Mouse (Mus musculus): ENCODE measurements around the gene Zfp365. TPM values are rescaled to one million over a fixed set of nuclear protein-coding genes. Genes with fewer than 3 reads are reported as not detected.
A peak's percentile ranks its signal among the peaks of the same experiment; 100 is the strongest.

The Zfp365 gene
- polyA plus RNA-seq, 1 experiment from 2014 or later = 0.77 TPM

DNA sequence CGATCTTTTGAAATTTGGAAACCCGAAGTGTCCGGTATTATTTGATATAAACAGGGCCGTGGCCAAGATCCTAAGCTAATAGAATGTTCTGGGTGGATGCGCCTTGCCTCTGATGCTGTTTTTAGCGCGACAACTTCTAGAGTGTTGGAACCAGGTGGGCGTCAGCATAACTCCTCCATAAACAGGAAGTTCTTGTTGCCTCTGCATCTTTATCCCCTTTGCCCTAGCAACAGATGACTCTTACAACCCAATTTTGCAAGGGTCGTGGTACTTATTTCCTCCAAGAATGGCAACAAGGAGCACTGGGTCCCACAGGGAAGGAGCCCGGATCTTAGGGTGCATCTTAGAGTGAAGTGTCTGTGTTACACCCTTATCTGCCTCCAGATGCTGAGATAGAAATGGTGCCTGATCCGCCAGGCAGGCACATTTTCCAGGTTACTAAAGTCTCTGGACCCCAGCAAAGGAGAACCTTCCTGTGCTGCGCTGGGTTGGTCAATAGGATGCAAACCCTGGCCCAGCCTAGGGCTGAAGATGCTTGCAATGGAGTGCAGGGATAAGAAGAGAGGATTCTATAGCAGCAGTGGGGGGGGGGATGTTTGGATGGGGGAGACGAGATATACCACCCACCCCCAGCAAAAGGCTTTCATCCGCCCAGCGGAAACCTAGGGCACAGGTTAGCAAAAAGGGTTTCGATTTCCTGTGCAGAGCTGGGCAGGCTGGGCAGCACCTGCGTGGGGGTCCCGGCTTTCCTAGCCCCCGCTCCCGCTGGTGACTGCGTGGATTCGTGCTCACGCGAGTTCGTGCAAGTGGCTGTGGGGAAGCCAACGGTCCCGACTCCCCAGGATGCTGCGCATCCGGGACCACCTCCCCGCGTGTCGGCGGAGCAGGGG is 770 bp downstream of the Zfp365 start:
- H3K4me2 ChIP-seq = peak overlapping the region; percentile 99
- WGBS (ENCODE audit: insufficient replicate concordance) = 22% methylated on average over 32 of the region's 33 CpGs
- H3K9ac ChIP-seq (ENCODE audit: low read depth, low read length) = peak overlapping the region; percentile 70; the same call in 1 of the 2 replicates
- no peaks in the 10 kb centered on the region for H3K9me3 ChIP-seq (replicated peaks; ENCODE audit: control insufficient read depth, low read length)
- no peaks in the 10 kb centered on the region for H3K4me1 ChIP-seq (ENCODE audit: control insufficient read depth, insufficient read depth, low read length)
- peak overlapping the region; percentile 68 for H3K4me3 ChIP-seq (ENCODE audit: low read depth, low read length)
- H3K27me3 ChIP-seq (ENCODE audit: control insufficient read depth, insufficient read depth, low read length) = peaks cover 8% of the 10 kb centered on the region
- H3K27ac ChIP-seq (ENCODE audit: low read depth, low read length) = no peak overlapping the region
- no peaks in the 10 kb centered on the region for H3K36me3 ChIP-seq (ENCODE audit: control insufficient read depth, insufficient read depth, low read length)
- ATAC-seq (replicated peaks; ENCODE audit: insufficient number of reproducible peaks, low FRiP score, low TSS enrichment) = peak; percentile 10; the same call in 1 of the 2 replicates

DNA sequence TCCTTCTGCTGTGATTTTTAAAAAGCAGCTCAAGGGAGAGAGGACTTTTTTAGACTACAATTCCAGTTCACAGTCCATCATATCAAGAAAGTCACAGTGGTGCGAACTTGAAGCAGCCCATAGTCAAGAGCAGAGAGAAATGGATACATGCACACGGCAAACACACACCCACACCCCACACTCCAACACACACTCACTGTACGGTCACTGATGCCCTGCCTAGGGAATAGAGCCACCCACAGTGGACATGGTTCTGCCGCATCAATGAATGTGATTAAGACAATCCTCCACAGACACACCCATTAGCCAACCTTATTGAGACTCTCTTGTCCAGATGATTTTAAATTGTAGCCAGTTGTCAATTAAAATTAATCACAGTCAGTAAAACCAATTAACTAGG is 4.5 kb downstream of the Zfp365 start:
- Histone ChIP-seq H3K9me3 (replicated peaks; ENCODE audit: control insufficient read depth, low read length) (no peaks in the 10 kb centered on the region), H3K36me3 (ENCODE audit: control insufficient read depth, insufficient read depth, low read length) (no peaks in the 10 kb centered on the region), H3K27ac (ENCODE audit: low read depth, low read length) (no peak overlapping the region), H3K9ac (ENCODE audit: low read depth, low read length) (no peak overlapping the region), H3K27me3 (ENCODE audit: control insufficient read depth, insufficient read depth, low read length) (peaks cover 8% of the 10 kb centered on the region), H3K4me2 (no peak overlapping the region), H3K4me1 (ENCODE audit: control insufficient read depth, insufficient read depth, low read length) (no peaks in the 10 kb centered on the region), H3K4me3 (ENCODE audit: low read depth, low read length) (no peak overlapping the region)
- ATAC-seq (replicated peaks; ENCODE audit: insufficient number of reproducible peaks, low FRiP score, low TSS enrichment) = no peak
- WGBS (ENCODE audit: insufficient replicate concordance) = 86% methylated on average over 4 of the region's 4 CpGs

DNA sequence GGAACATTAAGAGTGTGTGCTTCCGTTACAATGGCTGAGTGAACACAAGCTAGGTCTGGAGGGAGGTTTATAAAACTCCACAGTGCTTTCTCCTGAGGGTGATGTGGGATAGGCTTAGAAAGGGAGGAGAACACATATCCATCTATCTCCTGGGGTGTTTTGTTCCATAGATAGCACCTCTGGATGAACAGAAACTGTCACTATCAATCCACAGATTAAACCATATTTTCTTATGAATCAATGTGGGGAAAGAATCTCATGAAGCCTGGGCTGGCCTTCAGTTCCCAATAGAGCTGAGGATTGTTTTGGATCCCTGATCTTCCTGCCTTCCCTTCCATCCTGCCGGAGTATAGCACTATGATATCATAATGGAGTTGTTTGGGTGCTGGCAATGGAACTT is 5.5 kb downstream of the Zfp365 start:
- H3K4me3 ChIP-seq (ENCODE audit: low read depth, low read length) = no peak overlapping the region
- H3K9me3 ChIP-seq (replicated peaks; ENCODE audit: control insufficient read depth, low read length) = no peaks in the 10 kb centered on the region
- WGBS (ENCODE audit: insufficient replicate concordance) = 93% methylated on average over 2 of the region's 2 CpGs
- H3K9ac ChIP-seq (ENCODE audit: low read depth, low read length) = no peak overlapping the region
- ATAC-seq (replicated peaks; ENCODE audit: insufficient number of reproducible peaks, low FRiP score, low TSS enrichment) = no peak
- H3K4me2 ChIP-seq = no peak overlapping the region
- no peaks in the 10 kb centered on the region for H3K4me1 ChIP-seq (ENCODE audit: control insufficient read depth, insufficient read depth, low read length)
- H3K27me3 ChIP-seq (ENCODE audit: control insufficient read depth, insufficient read depth, low read length) = peaks cover 8% of the 10 kb centered on the region
- no peaks in the 10 kb centered on the region for H3K36me3 ChIP-seq (ENCODE audit: control insufficient read depth, insufficient read depth, low read length)
- no peak overlapping the region for H3K27ac ChIP-seq (ENCODE audit: low read depth, low read length)

DNA sequence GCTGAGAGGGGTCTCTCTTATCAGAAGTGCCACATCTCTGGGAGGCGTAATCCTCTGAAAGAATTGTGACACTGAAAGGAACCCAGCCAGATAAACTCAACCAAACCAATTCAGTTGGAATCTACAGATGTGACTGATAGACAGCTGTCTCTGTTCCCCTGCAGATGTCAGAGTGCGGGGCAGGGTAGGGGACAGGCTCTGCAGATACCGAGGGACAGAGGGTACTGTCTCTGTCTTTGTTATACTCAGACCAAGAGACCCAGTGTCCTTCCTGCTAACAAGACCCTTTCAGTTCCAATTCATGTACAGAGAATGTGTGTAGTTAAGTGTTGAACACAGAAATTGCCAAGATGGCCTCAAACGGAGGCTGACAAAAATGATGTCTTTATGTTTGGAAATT is 6.4 kb downstream of the Zfp365 start:
- Histone ChIP-seq H3K4me1 (ENCODE audit: control insufficient read depth, insufficient read depth, low read length) (no peaks in the 10 kb centered on the region), H3K9ac (ENCODE audit: low read depth, low read length) (no peak overlapping the region), H3K9me3 (replicated peaks; ENCODE audit: control insufficient read depth, low read length) (no peaks in the 10 kb centered on the region), H3K36me3 (ENCODE audit: control insufficient read depth, insufficient read depth, low read length) (no peaks in the 10 kb centered on the region), H3K27ac (ENCODE audit: low read depth, low read length) (no peak overlapping the region), H3K27me3 (ENCODE audit: control insufficient read depth, insufficient read depth, low read length) (no peaks in the 10 kb centered on the region), H3K4me3 (ENCODE audit: low read depth, low read length) (no peak overlapping the region), H3K4me2 (no peak overlapping the region)
- no peak for ATAC-seq (replicated peaks; ENCODE audit: insufficient number of reproducible peaks, low FRiP score, low TSS enrichment)
- WGBS (ENCODE audit: insufficient replicate concordance) = 62% methylated on average over 4 of the region's 4 CpGs

DNA sequence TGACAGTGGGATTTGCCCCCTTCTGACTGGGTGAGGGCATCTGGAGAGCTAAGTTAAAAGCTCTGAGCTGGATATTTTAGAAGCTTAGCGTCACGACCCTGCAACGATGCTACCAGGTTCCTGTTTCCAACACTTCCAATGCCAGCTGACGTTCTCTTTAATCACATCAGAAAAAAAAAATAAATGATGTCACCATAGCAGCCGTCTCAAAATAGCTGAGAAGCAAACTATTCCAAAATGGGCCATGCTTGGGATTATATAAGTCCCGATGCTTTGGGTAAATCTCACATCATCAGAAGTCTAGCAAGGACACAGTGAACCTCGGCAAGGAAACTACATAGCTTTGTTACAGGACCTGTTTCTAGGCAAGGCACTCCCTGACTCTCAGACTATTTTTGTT is 9.1 kb downstream of the Zfp365 start:
- Histone ChIP-seq H3K36me3 (ENCODE audit: control insufficient read depth, insufficient read depth, low read length) (no peaks in the 10 kb centered on the region), H3K4me2 (no peak overlapping the region), H3K9ac (ENCODE audit: low read depth, low read length) (no peak overlapping the region), H3K4me1 (ENCODE audit: control insufficient read depth, insufficient read depth, low read length) (no peaks in the 10 kb centered on the region), H3K27me3 (ENCODE audit: control insufficient read depth, insufficient read depth, low read length) (no peaks in the 10 kb centered on the region), H3K9me3 (replicated peaks; ENCODE audit: control insufficient read depth, low read length) (no peaks in the 10 kb centered on the region), H3K27ac (ENCODE audit: low read depth, low read length) (no peak overlapping the region), H3K4me3 (ENCODE audit: low read depth, low read length) (no peak overlapping the region)
- WGBS (ENCODE audit: insufficient replicate concordance) = 60% methylated on average over 7 of the region's 7 CpGs
- ATAC-seq (replicated peaks; ENCODE audit: insufficient number of reproducible peaks, low FRiP score, low TSS enrichment) = no peak

DNA sequence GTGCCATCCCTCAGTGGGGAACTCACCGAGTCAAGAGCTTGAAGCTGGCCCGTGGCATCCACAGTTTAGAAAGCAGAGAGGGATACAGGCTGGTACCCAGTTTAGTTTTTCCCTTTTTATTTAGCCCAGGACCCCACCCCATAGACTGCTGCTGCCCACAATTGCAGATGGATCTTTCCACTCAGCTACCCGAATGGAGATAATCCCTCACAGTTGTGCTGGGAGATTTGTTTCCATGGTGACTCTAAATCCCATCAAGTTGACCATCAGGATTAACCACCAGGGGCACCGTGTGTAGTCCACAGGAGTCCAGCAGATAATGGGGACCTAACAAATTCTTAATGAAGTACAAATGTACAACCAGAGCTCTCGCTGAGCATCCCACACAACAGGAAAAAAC is 11.3 kb downstream of the Zfp365 start:
- H3K9ac ChIP-seq (ENCODE audit: low read depth, low read length) = no peak overlapping the region
- H3K36me3 ChIP-seq (ENCODE audit: control insufficient read depth, insufficient read depth, low read length) = no peaks in the 10 kb centered on the region
- no peaks in the 10 kb centered on the region for H3K27me3 ChIP-seq (ENCODE audit: control insufficient read depth, insufficient read depth, low read length)
- no peaks in the 10 kb centered on the region for H3K9me3 ChIP-seq (replicated peaks; ENCODE audit: control insufficient read depth, low read length)
- H3K4me2 ChIP-seq = no peak overlapping the region
- no peaks in the 10 kb centered on the region for H3K4me1 ChIP-seq (ENCODE audit: control insufficient read depth, insufficient read depth, low read length)
- ATAC-seq (replicated peaks; ENCODE audit: insufficient number of reproducible peaks, low FRiP score, low TSS enrichment) = no peak
- no peak overlapping the region for H3K27ac ChIP-seq (ENCODE audit: low read depth, low read length)
- WGBS (ENCODE audit: insufficient replicate concordance) = 34% methylated on average over 5 of the region's 5 CpGs
- no peak overlapping the region for H3K4me3 ChIP-seq (ENCODE audit: low read depth, low read length)

DNA sequence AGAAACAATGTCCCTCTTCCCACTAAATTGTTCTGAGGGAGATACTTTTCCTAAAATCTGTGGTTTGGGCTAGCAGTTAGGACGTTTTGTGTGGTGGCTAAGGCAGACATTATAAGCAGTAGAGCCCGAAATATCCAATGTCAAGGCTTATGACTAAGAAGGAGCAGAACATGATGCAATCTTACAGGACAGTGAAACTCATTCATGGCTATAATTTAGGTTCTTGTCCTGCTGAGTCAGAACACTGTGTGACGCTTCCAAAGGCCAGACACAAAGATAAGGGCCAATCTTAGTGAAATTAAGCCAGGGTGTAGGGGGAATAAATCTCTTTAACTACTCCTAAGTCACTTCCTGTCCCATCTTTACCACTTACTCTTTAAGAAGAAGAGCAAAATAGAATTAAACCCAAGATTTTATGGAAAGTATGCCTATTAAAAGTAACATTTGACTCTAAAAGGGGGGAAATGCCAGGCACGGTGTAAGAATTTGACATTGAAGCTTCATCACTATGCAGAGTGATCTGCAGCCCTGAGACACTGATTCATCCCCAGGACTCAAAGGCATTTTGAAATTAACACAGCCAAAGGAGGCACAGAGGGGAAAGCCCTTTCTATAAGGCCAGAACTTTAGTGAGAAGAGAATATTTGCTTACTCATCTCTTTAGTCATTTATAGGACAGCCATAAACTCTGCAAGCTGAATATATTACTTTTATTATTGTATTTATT is 13.3 kb downstream of the Zfp365 start:
- H3K4me2 ChIP-seq = no peak overlapping the region
- H3K9me3 ChIP-seq (replicated peaks; ENCODE audit: control insufficient read depth, low read length) = no peaks in the 10 kb centered on the region
- 64% methylated on average over 4 of the region's 4 CpGs for WGBS (ENCODE audit: insufficient replicate concordance)
- H3K4me1 ChIP-seq (ENCODE audit: control insufficient read depth, insufficient read depth, low read length) = no peaks in the 10 kb centered on the region
- no peak overlapping the region for H3K4me3 ChIP-seq (ENCODE audit: low read depth, low read length)
- no peaks in the 10 kb centered on the region for H3K36me3 ChIP-seq (ENCODE audit: control insufficient read depth, insufficient read depth, low read length)
- no peak overlapping the region for H3K27ac ChIP-seq (ENCODE audit: low read depth, low read length)
- H3K9ac ChIP-seq (ENCODE audit: low read depth, low read length) = no peak overlapping the region
- no peak for ATAC-seq (replicated peaks; ENCODE audit: insufficient number of reproducible peaks, low FRiP score, low TSS enrichment)
- no peaks in the 10 kb centered on the region for H3K27me3 ChIP-seq (ENCODE audit: control insufficient read depth, insufficient read depth, low read length)

DNA sequence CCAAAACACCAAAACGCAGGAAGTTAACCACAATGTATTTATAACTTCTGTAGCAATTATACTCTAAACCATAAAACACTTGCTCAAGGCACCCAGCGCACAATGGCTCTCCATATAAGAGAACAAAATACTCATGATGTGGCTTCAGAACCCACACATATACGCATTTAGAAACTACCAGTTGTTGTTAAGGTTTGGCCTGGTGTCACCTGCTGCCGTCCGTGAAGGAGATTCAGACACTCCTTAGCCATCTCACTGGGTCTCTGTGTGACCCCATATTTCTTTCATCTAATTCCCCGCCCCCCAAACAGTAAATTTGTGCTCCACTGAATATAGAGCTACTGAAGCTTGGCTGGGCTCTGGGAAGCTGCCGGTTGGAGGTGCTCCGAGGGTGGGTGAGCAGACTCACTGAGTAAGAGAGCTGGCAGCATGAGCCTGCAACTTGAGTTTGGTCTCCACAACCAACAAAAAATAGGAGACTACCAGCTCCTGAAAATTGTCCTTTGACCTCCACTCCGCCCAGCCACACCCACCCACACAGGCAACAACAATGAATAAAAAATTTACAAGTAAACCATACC is 14.0 kb downstream of the Zfp365 start:
- no peak overlapping the region for H3K27ac ChIP-seq (ENCODE audit: low read depth, low read length)
- ATAC-seq (replicated peaks; ENCODE audit: insufficient number of reproducible peaks, low FRiP score, low TSS enrichment) = no peak
- 87% methylated on average over 9 of the region's 9 CpGs for WGBS (ENCODE audit: insufficient replicate concordance)
- no peaks in the 10 kb centered on the region for H3K27me3 ChIP-seq (ENCODE audit: control insufficient read depth, insufficient read depth, low read length)
- no peak overlapping the region for H3K4me2 ChIP-seq
- no peaks in the 10 kb centered on the region for H3K36me3 ChIP-seq (ENCODE audit: control insufficient read depth, insufficient read depth, low read length)
- H3K9ac ChIP-seq (ENCODE audit: low read depth, low read length) = no peak overlapping the region
- no peaks in the 10 kb centered on the region for H3K9me3 ChIP-seq (replicated peaks; ENCODE audit: control insufficient read depth, low read length)
- no peaks in the 10 kb centered on the region for H3K4me1 ChIP-seq (ENCODE audit: control insufficient read depth, insufficient read depth, low read length)
- H3K4me3 ChIP-seq (ENCODE audit: low read depth, low read length) = no peak overlapping the region

Measured in heart, embryonic 11.5 days (tissue).